In the genomic region with DNA sequence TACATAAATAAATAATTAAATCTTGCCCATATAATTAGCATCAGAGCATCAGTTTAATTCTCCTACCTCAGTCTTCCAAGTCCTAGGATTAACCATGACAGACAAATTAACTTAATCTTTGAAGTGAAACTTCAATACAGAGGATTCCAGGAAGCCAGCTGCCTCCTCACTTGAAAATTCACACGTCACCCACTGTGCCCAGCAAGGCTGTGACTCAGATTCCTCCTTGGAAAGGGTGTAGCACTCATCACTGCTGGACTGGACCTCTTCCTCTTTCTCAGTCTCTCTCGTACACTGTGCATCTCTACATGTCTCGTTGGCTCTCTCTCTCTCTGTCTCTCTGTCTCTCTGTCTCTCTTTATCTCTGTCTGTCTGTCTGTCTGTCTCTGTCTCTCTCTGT, we compare ENCODE assay signal across 15 mouse cellular contexts.
DNase-seq lines count a peak whose midpoint lies in the region.
"Had no signal": no experiment of that assay in that cellular context is flagged by ENCODE, and none has a peak within 500 bp of the region (broad histone marks: within the 10 kb centered on the region; RNA-seq: fewer than 3 reads in every experiment).

No protein-coding gene starts in this region.

- DNase-seq in frontal cortex, postnatal 36 days (ENCODE audit: low spot score in 2 of 2) = peak; percentile 30 to 39
- no peak for DNase-seq in frontal cortex, postnatal 25 days (ENCODE audit: low spot score in 2 of 2)
- peak; percentile 71 for DNase-seq in right cerebral cortex, adult 18-20 months
- DNase-seq in right cerebral cortex, postnatal 25 days = no peak
- DNase-seq in right cerebral cortex, postnatal 36 days (ENCODE audit: low spot score in 2 of 2) = peak; percentile 33 to 34
- no peak for DNase-seq in right cerebral cortex, postnatal 10 days (ENCODE audit: low spot score in 2 of 2)
- DNase-seq in layer of hippocampus, postnatal 14 days (ENCODE audit: low spot score in 2 of 2) = no peak
- DNase-seq: adrenal gland, adult 2 months; adrenal gland, postnatal 10 days; adrenal gland, postnatal 25 days; cerebellum, adult 11-12 months; cerebellum, adult 2 months; cerebellum, adult 9-10 months; cerebellum, postnatal 10 days; cerebellum, postnatal 25 days had no signal

Comparison
In these comparisons a context has a peak if more than half of its experiments do, and no peak if none do; other contexts are left out.
1. DNase-seq: peak in frontal cortex, postnatal 36 days (2 of 2), right cerebral cortex, adult 18-20 months (single experiment) and right cerebral cortex, postnatal 36 days (2 of 2); none in frontal cortex, postnatal 25 days (0 of 2), right cerebral cortex, postnatal 25 days (single experiment), right cerebral cortex, postnatal 10 days (0 of 2) and layer of hippocampus, postnatal 14 days (0 of 2).